ENCODE assay signal across 10 mouse cellular contexts in genomic region chr12:82189076-82189675, GRCm38 (mm10). TPM values are rescaled to one million over a fixed set of nuclear protein-coding genes. Genes with fewer than 3 reads are reported as not detected.
DNase-seq lines count a peak whose midpoint lies in the region; ATAC-seq lines count a peak whose summit lies in the region.
"Had no signal": no experiment of that assay in that cellular context is flagged by ENCODE, and none has a peak within 500 bp of the region (broad histone marks: within the 10 kb centered on the region; RNA-seq: fewer than 3 reads in every experiment).

No protein-coding gene starts in this region.

- 0 out of 2 replicates have a peak overlapping the region, but pooled peaks have one; percentile 2 for H3K4me2 ChIP-seq in heart, embryonic 13.5 days
- peak overlapping the region; percentile 43 for H3K4me2 ChIP-seq in limb, embryonic 13.5 days (replicated peaks)

- H3K4me1 ChIP-seq in heart, embryonic 13.5 days, result peaks cover 78% of the 10 kb centered on the region
- H3K4me1 ChIP-seq in limb, embryonic 13.5 days, result peaks cover 60% of the 10 kb centered on the region

- H3K4me3 ChIP-seq in heart, embryonic 13.5 days, result no peak overlapping the region
- H3K4me3 ChIP-seq in limb, embryonic 13.5 days, result no peak overlapping the region

- H3K27me3 ChIP-seq in heart, embryonic 13.5 days (replicated peaks), result no peaks in the 10 kb centered on the region
- H3K27me3 ChIP-seq in limb, embryonic 13.5 days, result no peaks in the 10 kb centered on the region

- 38% methylated on average over 6 of the region's 6 CpGs for WGBS in heart, embryonic 13.5 days
- 8% methylated on average over 6 of the region's 6 CpGs for WGBS in limb, embryonic 13.5 days

- H3K27ac ChIP-seq in heart, embryonic 13.5 days (replicated peaks), result peak overlapping the region; percentile 32; the same call in 1 of the 2 replicates
- peak overlapping the region; percentile 72 for H3K27ac ChIP-seq in limb, embryonic 13.5 days

- no peaks in the 10 kb centered on the region; the same call in 1 of the 2 replicates for H3K9me3 ChIP-seq in heart, embryonic 13.5 days
- no peaks in the 10 kb centered on the region for H3K9me3 ChIP-seq in limb, embryonic 13.5 days

- peaks cover 3% of the 10 kb centered on the region; the same call in 1 of the 2 replicates for H3K36me3 ChIP-seq in heart, embryonic 13.5 days
- no peaks in the 10 kb centered on the region for H3K36me3 ChIP-seq in limb, embryonic 13.5 days

- no peak for ATAC-seq in heart, embryonic 13.5 days (ENCODE audit: extremely low read depth, insufficient number of reproducible peaks, low FRiP score, low TSS enrichment)
- peak; percentile 71; the same call in 1 of the 2 replicates for ATAC-seq in limb, embryonic 13.5 days (ENCODE audit: low FRiP score, low read depth)

- DNase-seq in heart, adult 8-10 months (ENCODE audit: low spot score), result no peak
- DNase-seq in CD4-positive, CD25-positive, alpha-beta regulatory T cell, adult 2 months (ENCODE audit: low read depth, low spot score), result peak; percentile 47
- DNase-seq in embryo, embryonic 11 days, result peak; percentile 52
- no peak for DNase-seq in B cell, adult 2 months
- no peak for DNase-seq in cerebellum, postnatal 36 days
- no peak for DNase-seq in right cerebral cortex, postnatal 14 days
- DNase-seq: adrenal gland, postnatal 25 days; kidney, adult 2 months had no signal

- H3K9ac ChIP-seq in heart, embryonic 13.5 days, result no peak overlapping the region
- no peak overlapping the region for H3K9ac ChIP-seq in limb, embryonic 13.5 days

RNA-seq across cellular contexts. Expression of gene Sipa1l1, which starts 20.1 kb away (rescaled TPM):
- polyA plus RNA-seq in heart, embryonic 13.5 days (2015; fragmentation: Nextera tagmentation; extraction: Ambion mirVana), result 19.9 and 22.2 TPM in 2 replicates
- total RNA-seq in heart, adult 8-10 months (2022), result 10 to 100 TPM in 1 of 4 experiments, 1 to 10 TPM in 3; 8.3 to 11.1 (median 9.4) TPM
- 34.3 and 34.5 TPM in 2 replicates for polyA plus RNA-seq in limb, embryonic 13.5 days (2015; fragmentation: Nextera tagmentation; extraction: Ambion mirVana)

Comparison
In these comparisons a context has a peak if more than half of its experiments do, and no peak if none do; other contexts are left out.
1. DNase-seq: peak in CD4-positive, CD25-positive, alpha-beta regulatory T cell, adult 2 months (single experiment) and embryo, embryonic 11 days (single experiment); none in heart, adult 8-10 months (single experiment), B cell, adult 2 months (0 of 2), cerebellum, postnatal 36 days (0 of 2) and right cerebral cortex, postnatal 14 days (single experiment).